In genomic region chr11:51756352-51756771, GRCm38 (mm10) we compare ENCODE assay signal across 8 mouse cellular contexts. TPM values are rescaled to one million over a fixed set of nuclear protein-coding genes. Genes with fewer than 3 reads are reported as not detected.
A peak's percentile ranks its signal among the peaks of the same experiment; 100 is the strongest.
DNase-seq lines count a peak whose midpoint lies in the region; ATAC-seq and TF ChIP-seq lines count a peak whose summit lies in the region.

No protein-coding gene starts in this region.

- no peak for DNase-seq in Patski (ENCODE audit: low read depth, low spot score)
- DNase-seq in cerebellum, postnatal 10 days, result peak; percentile 95 to 96
- peak; percentile 87 to 88 for DNase-seq in frontal cortex, postnatal 10 days (ENCODE audit: low spot score in 2 of 2)
- peak; percentile 86 to 88 for DNase-seq in layer of hippocampus, postnatal 14 days (ENCODE audit: low spot score in 2 of 2)
- peak; percentile 94 for DNase-seq in lung, postnatal 10 days
- DNase-seq in ovary, postnatal 14 days (ENCODE audit: low spot score), result peak; percentile 86
- peak; percentile 61 to 75 for DNase-seq in thymus, postnatal 10 days (ENCODE audit: low spot score in 2 of 2)

- no peaks in the 10 kb centered on the region for H3K9me3 ChIP-seq in hindbrain, embryonic 12.5 days (replicated peaks)

- no peak for TF ChIP-seq CTCF in Patski (IDR thresholded peaks at IDR 0.05)

- in situ Hi-C loops in Patski (cut with MboI; ENCODE audit: low pct_unique_long_range_greater_than_20kb), result no loop called here

- no peaks in the 10 kb centered on the region for H3K27me3 ChIP-seq in Patski
- peaks cover 4% of the 10 kb centered on the region for H3K27me3 ChIP-seq in hindbrain, embryonic 12.5 days

- peak overlapping the region; percentile 53 for H3K27ac ChIP-seq in hindbrain, embryonic 12.5 days

- H3K36me3 ChIP-seq in hindbrain, embryonic 12.5 days, result no peaks in the 10 kb centered on the region

- CTCF ChIA-PET in Patski (lab: Charles Lee), result no interaction called here

- peak overlapping the region; percentile 85 for H3K4me2 ChIP-seq in hindbrain, embryonic 12.5 days (replicated peaks)

- peak overlapping the region; percentile 99 for H3K4me3 ChIP-seq in hindbrain, embryonic 12.5 days

- under 1% methylated on average over 38 of the region's 41 CpGs for WGBS in hindbrain, embryonic 12.5 days

- peaks cover 26% of the 10 kb centered on the region for H3K4me1 ChIP-seq in hindbrain, embryonic 12.5 days

- peak; percentile 95 for ATAC-seq in Patski
- peak; percentile 95 for ATAC-seq in hindbrain, embryonic 12.5 days (ENCODE audit: low FRiP score)

- peak overlapping the region; percentile 97 for H3K9ac ChIP-seq in hindbrain, embryonic 12.5 days

- POLR2A ChIA-PET in Patski (lab: Charles Lee), result interaction anchor here (0.9 to 1.5 kb wide), 4 partner anchors 11 to 31 kb away, joined by 3 to 4 read pairs (median 3); no protein-coding TSS in a partner anchor

RNA-seq across cellular contexts. Expression of gene Sec24a, which starts 7.1 kb away (rescaled TPM):
- polyA plus RNA-seq in Patski (2021), result 18.8 TPM
- polyA plus RNA-seq in hindbrain, embryonic 12.5 days (2016; fragmentation: Nextera tagmentation; extraction: Ambion mirVana), result 16.4 and 18.1 TPM in 2 replicates
- 10 to 100 TPM; 23.1 to 23.7 TPM for total RNA-seq in layer of hippocampus, postnatal 14 days (2021)

RNA-seq across cellular contexts. Expression of gene Sar1b, which starts 7.1 kb away (rescaled TPM):
- 91.0 TPM for polyA plus RNA-seq in Patski (2021)
- polyA plus RNA-seq in hindbrain, embryonic 12.5 days (2016; fragmentation: Nextera tagmentation; extraction: Ambion mirVana), result 125 and 126 TPM in 2 replicates
- 10 to 100 TPM; 71.8 to 74.5 TPM for total RNA-seq in layer of hippocampus, postnatal 14 days (2021)
